Mouse (Mus musculus) bone marrow, adult 2 months (tissue): ENCODE results near the gene Gpkow. TPM values are rescaled to one million over a fixed set of nuclear protein-coding genes. Genes with fewer than 3 reads are reported as not detected.
"Not testable (repeated sequence)": the region's sequence is repeated elsewhere in the genome, so short reads cannot be mapped to it uniquely, and the experiment has no call there.

ENCODE experiments used
- H3K27ac ChIP-seq: fragments of 200-500 bp; 2 replicates; pipeline ENCODE4 v1.5.1; 2012; ENCODE audit warnings: low read depth, mild to moderate bottlenecking, control low read depth, inconsistent platforms, low read length; ENCODE audit not compliant: control insufficient read depth, poor library complexity, insufficient read depth
- H3K4me1 ChIP-seq: fragments of 200-500 bp; 2 replicates; pipeline ENCODE4 v1.6.1; 2011; ENCODE audit warnings: low read length; ENCODE audit not compliant: control insufficient read depth, insufficient read depth
- H3K4me3 ChIP-seq: fragments of 200-500 bp; replicated peaks from 2 replicates; pipeline ENCODE3; 2011; ENCODE audit warnings: mild to moderate bottlenecking, low read depth, low read length, control low read depth; ENCODE audit not compliant: control insufficient read depth
- CTCF ChIP-seq: fragments of 200-500 bp; IDR thresholded peaks from 2 replicates; pipeline ENCODE4 v1.5.1; 2011; ENCODE audit warnings: low read length, control low read depth; ENCODE audit not compliant: control insufficient read depth, insufficient read depth
- POLR2A ChIP-seq: fragments of 200-500 bp; IDR thresholded peaks from 2 replicates; pipeline ENCODE4 v1.6.1; 2011; ENCODE audit warnings: low read depth, mild to moderate bottlenecking, control low read depth, low read length, borderline replicate concordance; ENCODE audit not compliant: control insufficient read depth
- WGBS: fragments of 180-500 bp; shearing (Covaris S2); methylation state at CpG from one replicate; pipeline ENCODE4 v1.1.7; 2018; 5-methylcytosine and 5-hydroxymethylcytosine counted together
- polyA plus RNA-seq: library from polyadenylated mRNA; stranded (reverse); fragments of >200 nt; gene quantifications from 2 replicates; pipeline ENCODE4 v1.2.4, GENCODE M21; 2011; ENCODE audit warnings: low replicate concordance; ENCODE audit not compliant: missing spikeins, insufficient read depth, insufficient read length

Gene Gpkow
- polyA plus RNA-seq, 1 experiment = 19.1 TPM

- 11% methylated on average over 10 of the region's 10 CpGs for WGBS
- peak overlapping the region; percentile 87 for H3K27ac ChIP-seq
Measured at GRCm38 (mm10) chrX:7675001-7675380, 21.9 kb upstream of the Gpkow start.

GRCm38 (mm10) chrX:7678986-7679385 lies 17.9 kb upstream of the Gpkow start:
- H3K4me1 ChIP-seq = no peaks in the 10 kb centered on the region; the same call in 1 of the 2 replicates
- no peak overlapping the region for H3K27ac ChIP-seq
- TF ChIP-seq CTCF (no peak), POLR2A (no peak)
- WGBS = 18% methylated on average over 3 of the region's 3 CpGs
- H3K4me3 ChIP-seq = no peak overlapping the region

More at GRCm38 (mm10) chrX:7675001-7675380, 21.9 kb upstream of the Gpkow start:
- peak overlapping the region; percentile 68 for H3K4me3 ChIP-seq
- no peak for TF ChIP-seq POLR2A
- no peak for TF ChIP-seq CTCF
- peaks cover 3% of the 10 kb centered on the region for H3K4me1 ChIP-seq

DNA sequence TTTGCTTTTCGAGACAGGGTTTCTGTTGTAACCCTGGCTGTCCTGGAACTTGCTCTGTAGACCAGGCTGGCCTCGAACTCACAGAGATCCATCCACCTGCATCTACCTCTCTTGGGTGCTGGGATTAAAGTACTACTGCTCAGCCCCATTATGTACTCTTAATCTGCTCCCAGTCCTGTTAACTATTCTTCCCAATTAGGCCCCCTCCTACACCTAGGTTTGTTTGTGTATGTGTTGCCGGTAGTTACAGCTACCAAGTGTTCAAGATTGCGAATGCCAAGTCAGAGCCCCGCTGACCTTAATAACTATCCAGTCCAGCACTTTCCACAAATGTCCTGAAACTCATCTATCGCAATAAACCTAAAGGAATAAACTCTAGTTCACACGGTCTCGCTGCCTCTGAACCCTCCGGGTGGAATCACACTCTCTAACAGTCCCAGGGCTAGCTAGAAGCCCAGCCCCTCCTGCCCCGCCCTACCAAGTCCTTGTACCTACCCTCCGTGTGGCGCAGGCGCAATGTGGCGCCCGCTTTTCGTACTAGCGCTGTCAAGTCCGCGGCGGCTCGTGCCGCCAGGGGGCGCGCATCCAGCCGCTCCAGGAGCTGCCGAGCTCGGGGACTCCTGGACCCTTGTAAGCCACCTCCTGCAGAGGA lies 17.4 kb upstream of the Gpkow start:
- H3K27ac ChIP-seq = no peak overlapping the region; the same call in 1 of the 2 replicates
- peak overlapping the region; percentile 37 for H3K4me3 ChIP-seq
- WGBS = 14% methylated on average over 27 of the region's 27 CpGs
- TF ChIP-seq CTCF = peak; percentile 67
- no peak for TF ChIP-seq POLR2A
- no peaks in the 10 kb centered on the region; the same call in 1 of the 2 replicates for H3K4me1 ChIP-seq

GRCm38 (mm10) chrX:7680057-7680412 lies 16.9 kb upstream of the Gpkow start:
- Histone ChIP-seq H3K4me3 (no peak overlapping the region), H3K4me1 (no peaks in the 10 kb centered on the region; the same call in 1 of the 2 replicates), H3K27ac (no peak overlapping the region)
- 22% methylated on average over 11 of the region's 12 CpGs for WGBS
- TF ChIP-seq CTCF (no peak), POLR2A (no peak)

DNA sequence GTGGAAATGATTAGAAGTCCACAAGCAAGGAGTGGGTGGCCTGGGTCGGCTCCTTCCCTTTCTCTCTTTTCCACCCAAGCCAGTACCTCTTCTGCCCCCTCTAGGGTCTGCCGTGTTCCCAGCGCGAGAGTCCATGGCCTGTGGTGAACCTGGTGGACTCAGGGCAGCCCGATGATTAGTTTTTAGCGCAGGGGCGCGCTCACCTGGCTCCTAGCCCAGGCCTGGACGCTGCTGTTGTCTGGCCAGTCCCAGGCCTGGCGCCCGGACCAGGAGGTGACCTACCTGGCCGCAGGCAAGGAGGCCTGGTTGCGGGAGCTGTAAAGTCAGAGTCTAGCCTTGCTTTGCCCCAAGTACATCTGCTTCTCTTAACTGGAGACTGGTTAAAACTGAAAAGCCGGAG lies 16.1 kb upstream of the Gpkow start, which contains the start of gene Magix:
Gene Magix (minus strand): TSS at position 388 of the 400 bp plus-strand sequence.
- no peak within 1 kb of the TSS for H3K27ac ChIP-seq
- WGBS = 84% methylated on average over 14 of the region's 14 CpGs
- H3K4me1 ChIP-seq = no peaks in the 10 kb centered on the region; the same call in 1 of the 2 replicates
- no peak within 1 kb of the TSS for H3K4me3 ChIP-seq
- TF ChIP-seq POLR2A (no peak), CTCF (no peak)

DNA sequence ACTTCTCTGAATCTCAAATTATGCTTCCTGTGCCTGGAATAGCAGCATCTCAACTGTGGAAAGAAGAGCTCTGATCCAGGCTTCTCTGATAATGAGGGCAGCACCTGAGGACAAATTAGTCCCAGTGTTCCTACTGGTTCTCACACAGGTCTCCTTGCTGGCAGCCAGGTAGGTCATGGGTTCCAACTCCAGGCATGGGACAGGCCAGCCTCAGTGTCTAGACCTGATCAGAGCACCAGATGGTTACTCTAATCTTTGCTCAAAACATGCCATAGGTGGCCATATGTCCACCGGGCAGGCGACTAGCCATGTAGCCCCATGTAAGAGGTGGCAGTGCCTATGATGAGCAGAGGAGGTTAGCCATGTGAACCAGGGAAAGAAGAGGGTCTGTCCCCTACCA lies 8.6 kb upstream of the Gpkow start:
- WGBS = 84% methylated on average over 2 of the region's 2 CpGs
- TF ChIP-seq POLR2A (no peak), CTCF (no peak)
- no peak overlapping the region for H3K4me3 ChIP-seq
- H3K27ac ChIP-seq = no peak overlapping the region
- no peaks in the 10 kb centered on the region for H3K4me1 ChIP-seq

- H3K4me1 ChIP-seq = no peaks in the 10 kb centered on the region
- no peak for TF ChIP-seq CTCF
- TF ChIP-seq POLR2A = no peak
- WGBS = 69% methylated on average over 3 of the region's 3 CpGs
- no peak overlapping the region for H3K4me3 ChIP-seq
- no peak overlapping the region for H3K27ac ChIP-seq
Measured at GRCm38 (mm10) chrX:7690486-7690885, 6.4 kb upstream of the Gpkow start.

DNA sequence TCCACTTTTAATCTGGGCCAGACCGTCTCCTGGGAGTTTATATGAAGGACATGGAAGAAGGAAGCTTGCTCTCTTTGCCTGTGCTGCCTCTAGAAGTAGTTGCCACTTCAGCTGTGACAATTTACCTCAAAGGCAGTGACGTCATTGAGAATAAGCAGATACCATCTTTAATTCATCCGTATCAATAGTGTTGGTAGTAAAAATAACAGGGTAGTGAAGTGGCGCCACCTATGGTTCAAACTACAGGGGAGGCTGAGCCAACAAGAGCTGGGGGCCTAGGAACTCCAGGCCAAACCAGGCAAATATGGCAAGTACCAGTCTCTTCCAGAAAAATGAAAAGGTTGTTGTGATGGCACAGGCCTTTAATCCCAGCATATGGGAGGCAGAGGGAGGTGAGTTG lies 4.1 kb upstream of the Gpkow start:
- H3K4me3 ChIP-seq = no peak overlapping the region
- no peak overlapping the region for H3K27ac ChIP-seq
- no peaks in the 10 kb centered on the region for H3K4me1 ChIP-seq
- no peak for TF ChIP-seq POLR2A
- peak; percentile 36; the same call in 1 of the 2 replicates for TF ChIP-seq CTCF
- WGBS = 30% methylated on average over 4 of the region's 4 CpGs

GRCm38 (mm10) chrX:7696520-7696919 lies 411 bp upstream of the Gpkow start:
- H3K27ac ChIP-seq = no peak overlapping the region
- no peak overlapping the region for H3K4me3 ChIP-seq
- no peaks in the 10 kb centered on the region for H3K4me1 ChIP-seq
- no peak for TF ChIP-seq CTCF
- TF ChIP-seq POLR2A = no peak
- 39% methylated on average over 6 of the region's 6 CpGs for whole genome bisulfite sequencing

GRCm38 (mm10) chrX:7713764-7714134 lies 16.8 kb downstream of the Gpkow start:
- H3K4me1 ChIP-seq, H3K27ac ChIP-seq: not testable (repeated sequence)
- 8% methylated on average over 6 of the region's 12 CpGs for WGBS
- H3K4me3 ChIP-seq = peak overlapping the region; percentile 51

DNA sequence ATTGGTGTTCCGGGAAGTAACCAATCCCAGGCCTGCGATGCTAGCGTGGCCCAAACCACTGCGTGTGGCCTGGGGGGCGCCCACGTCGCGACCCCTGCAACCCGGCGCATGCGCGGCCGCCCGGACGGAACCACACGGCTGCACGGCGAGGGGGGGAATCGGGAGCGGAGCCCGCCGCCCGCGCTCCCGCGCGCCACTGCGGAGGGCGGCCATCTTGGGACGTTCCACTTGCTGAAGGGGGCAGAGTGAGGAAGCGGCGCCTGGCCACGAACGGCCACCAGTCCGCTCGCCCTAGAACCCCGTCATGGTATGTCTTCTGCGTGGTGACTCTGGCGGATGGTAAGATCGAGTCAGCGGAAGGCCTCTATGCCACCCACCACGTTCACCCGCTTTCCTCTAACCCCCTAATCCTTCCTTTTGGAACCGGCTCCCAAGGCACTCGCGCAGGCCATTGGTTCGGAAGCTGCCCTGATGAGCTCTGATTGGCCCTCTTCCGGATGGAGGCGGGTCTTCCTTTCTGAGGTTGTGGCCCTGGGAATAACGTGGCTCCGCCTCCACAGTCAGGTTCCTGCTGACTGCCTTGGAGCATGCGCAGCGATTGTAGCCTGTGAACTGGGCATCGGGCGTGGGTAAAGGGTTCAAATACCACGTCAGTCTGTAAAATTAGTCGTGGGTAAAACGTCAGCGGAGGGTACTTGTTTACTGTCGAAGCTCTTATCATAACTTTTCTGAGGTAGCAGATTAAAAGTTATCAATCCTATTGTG lies 17.4 kb downstream of the Gpkow start, which contains the start of gene Wdr45:
Gene Wdr45 (plus strand): TSS at position 199 of the 765 bp plus-strand sequence.
- WGBS = 24% methylated on average over 51 of the region's 60 CpGs
- H3K4me1 ChIP-seq = not testable (repeated sequence)
- H3K27ac ChIP-seq = peak within 1 kb of the TSS; percentile 66
- H3K4me3 ChIP-seq = peak within 1 kb of the TSS; percentile 51

GRCm38 (mm10) chrX:7716058-7716457 lies 19.1 kb downstream of the Gpkow start:
- H3K4me3 ChIP-seq, H3K27ac ChIP-seq, H3K4me1 ChIP-seq: not testable (repeated sequence)
- WGBS = 36% methylated on average over 1 of the region's 1 CpGs
